Mouse (Mus musculus): ENCODE measurements around the gene Dlg2.

GRCm38 (mm10) chr7:92186341-92186740 is 1709.9 kb downstream of the Dlg2 start:
- TF ChIP-seq CTCF (IDR thresholded peaks at IDR 0.05; ENCODE audit: borderline replicate concordance, control insufficient read depth, extremely low read depth, insufficient read depth, low read length, poor library complexity) (no peak), POLR2A (IDR thresholded peaks at IDR 0.05; ENCODE audit: control insufficient read depth, extremely low read depth, insufficient read depth, low read length, poor library complexity) (no peak)
